Mouse (Mus musculus) Muller cell, postnatal 12 days (primary cell): ENCODE measurements at regions not wholly inside any gene's neighbourhood (a gene's known extent, or its start where the extent isn't known, plus 50 kb on each side); places are given as distances from the start of the nearest gene placed in this dataset.
A peak's percentile ranks its signal among the peaks of the same experiment; 100 is the strongest.
"Not testable (repeated sequence)": the region's sequence is repeated elsewhere in the genome, so short reads cannot be mapped to it uniquely, and the experiment has no call there.

Source experiments
- DNase-seq: peaks from one replicate; pipeline ENCODE4 v3.0.0-alpha.2; 2015; ENCODE audit errors: inconsistent ontology term

- DNase-seq = no peak
Observed at GRCm38 (mm10) chr12:27977548-27978256, 574.5 kb downstream of the Dcdc2c start.

- no peak for DNase-seq
Observed at GRCm38 (mm10) chr12:27962908-27963307, 589.3 kb downstream of the Dcdc2c start.

GRCm38 (mm10) chr12:27960064-27960463 is 592.1 kb downstream of the Dcdc2c start:
- DNase-seq = peak; percentile 41

- no peak for DNase-seq
Observed at GRCm38 (mm10) chr12:27947646-27948045, 604.6 kb downstream of the Dcdc2c start.

- no peak for DNase-seq
Observed at GRCm38 (mm10) chr12:27946866-27947459, 604.6 kb upstream of the Sox11 start.

- DNase-seq = no peak
Observed at GRCm38 (mm10) chr12:27945411-27945810, 603.0 kb upstream of the Sox11 start.

GRCm38 (mm10) chr12:27941053-27941452 is 598.7 kb upstream of the Sox11 start:
- DNase-seq = peak; percentile 56

GRCm38 (mm10) chr12:27932382-27933140 is 590.2 kb upstream of the Sox11 start:
- no peak for DNase-seq

GRCm38 (mm10) chr12:27928366-27928963 is 586.1 kb upstream of the Sox11 start:
- DNase-seq = peak; percentile 31

GRCm38 (mm10) chr12:27926730-27927129 is 584.4 kb upstream of the Sox11 start:
- DNase-seq = no peak

- DNase-seq = peak; percentile 13
Observed at GRCm38 (mm10) chr12:27920607-27921006, 578.2 kb upstream of the Sox11 start.

GRCm38 (mm10) chr12:27916401-27916920 is 574.1 kb upstream of the Sox11 start:
- DNase-seq = no peak

- no peak for DNase-seq
Observed at GRCm38 (mm10) chr12:27909417-27910100, 567.2 kb upstream of the Sox11 start.

GRCm38 (mm10) chr12:27896682-27897081 is 554.3 kb upstream of the Sox11 start:
- not testable (repeated sequence) for DNase-seq

- DNase-seq = no peak
Observed at GRCm38 (mm10) chr12:27881720-27882119, 539.3 kb upstream of the Sox11 start.

- DNase-seq = no peak
Observed at GRCm38 (mm10) chr12:27866421-27866820, 524.0 kb upstream of the Sox11 start.

GRCm38 (mm10) chr12:27849537-27849936 is 507.2 kb upstream of the Sox11 start:
- DNase-seq = peak; percentile 19

GRCm38 (mm10) chr12:27849099-27849498 is 506.7 kb upstream of the Sox11 start:
- peak; percentile 6 for DNase-seq

- no peak for DNase-seq
Observed at GRCm38 (mm10) chr12:27848141-27848540, 505.8 kb upstream of the Sox11 start.

- DNase-seq = no peak
Observed at GRCm38 (mm10) chr12:27847397-27847796, 505.0 kb upstream of the Sox11 start.

- DNase-seq = peak; percentile 11
Observed at GRCm38 (mm10) chr12:27844958-27845357, 502.6 kb upstream of the Sox11 start.
